Mouse (Mus musculus) stomach, embryonic 16.5 days (tissue): ENCODE results near the gene Prg2. TPM values are rescaled to one million over a fixed set of nuclear protein-coding genes. Genes with fewer than 3 reads are reported as not detected.

ENCODE experiments used
- ATAC-seq: fragments of 200-750 bp; cut with Nextera tagmentation; 2 replicates; pipeline ENCODE4 v1.8.0; 2017; ENCODE audit warnings: moderate number of reproducible peaks, moderate TSS enrichment; ENCODE audit not compliant: insufficient read depth, low FRiP score
- H3K27ac ChIP-seq: fragments of 300-500 bp; sonication (generic); 2 replicates; pipeline ENCODE4 v1.5.1; 2014; ENCODE audit warnings: low read length
- H3K27me3 ChIP-seq: fragments of 300-500 bp; sonication (generic); 2 replicates; pipeline ENCODE4 v1.6.1; 2014; ENCODE audit warnings: low read length, control low read depth, mixed read lengths; ENCODE audit not compliant: control insufficient read depth, insufficient read depth
- H3K36me3 ChIP-seq: fragments of 300-500 bp; sonication (generic); 2 replicates; pipeline ENCODE4 v1.6.1; 2014; ENCODE audit warnings: low read length; ENCODE audit not compliant: control insufficient read depth, insufficient read depth
- H3K4me1 ChIP-seq: fragments of 300-500 bp; sonication (generic); 2 replicates; pipeline ENCODE4 v1.6.1; 2014; ENCODE audit warnings: low read length, control low read depth, mixed read lengths; ENCODE audit not compliant: control insufficient read depth, insufficient read depth
- H3K4me2 ChIP-seq: fragments of 300-500 bp; sonication (generic); 2 replicates; pipeline ENCODE4 v1.6.1; 2014; ENCODE audit warnings: low read depth, low read length, mixed read lengths
- H3K4me3 ChIP-seq: fragments of 300-500 bp; sonication (generic); replicated peaks from 2 replicates; pipeline ENCODE4 v1.5.1; 2014; ENCODE audit warnings: mild to moderate bottlenecking, low read length
- H3K9ac ChIP-seq: fragments of 300-500 bp; sonication (generic); 2 replicates; pipeline ENCODE4 v1.6.1; 2014; ENCODE audit warnings: low read length
- H3K9me3 ChIP-seq: fragments of 300-500 bp; sonication (generic); replicated peaks from 2 replicates; pipeline ENCODE4 v1.6.1; 2016; ENCODE audit warnings: low read length, control low read depth; ENCODE audit not compliant: control insufficient read depth
- WGBS: fragments of 180-500 bp; shearing (Covaris S2); extraction: QIAGEN DNeasy Blood & Tissue Kit; methylation state at CpG from one replicate; pipeline ENCODE4 v1.1.7; 2014; 5-methylcytosine and 5-hydroxymethylcytosine counted together
- polyA plus RNA-seq: library from polyadenylated mRNA; unstranded; fragments of >200 nt; fragmentation: Nextera tagmentation; extraction: Ambion mirVana; gene quantifications from 2 replicates; pipeline ENCODE4 v1.2.1, GENCODE M21; 2015

The Prg2 gene
- polyA plus RNA-seq, 1 experiment from 2014 or later = 2.2 TPM

DNA sequence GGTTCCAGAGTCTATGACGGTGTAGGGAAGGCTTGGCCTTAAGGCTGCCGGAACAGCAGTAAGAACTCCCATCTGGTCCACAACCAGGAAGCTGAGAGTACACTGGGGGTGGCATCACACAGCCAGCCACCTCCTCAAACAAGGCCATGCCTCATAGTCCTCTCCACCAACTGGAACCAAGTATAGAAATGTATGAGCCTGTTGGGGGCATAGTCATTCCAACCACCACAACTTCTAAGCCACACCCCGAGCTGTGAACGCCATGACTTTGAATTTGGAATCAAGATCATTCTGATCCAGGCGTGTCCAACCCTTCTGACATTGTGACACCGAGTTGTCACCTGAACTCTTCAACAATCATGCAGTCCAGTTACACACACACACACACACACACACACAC is 40.5 kb upstream of the Prg2 start:
- peaks cover 20% of the 10 kb centered on the region for H3K4me1 ChIP-seq
- no peak overlapping the region for H3K4me3 ChIP-seq
- no peak overlapping the region for H3K9ac ChIP-seq
- 92% methylated on average over 6 of the region's 6 CpGs for WGBS
- no peak overlapping the region for H3K27ac ChIP-seq
- no peak overlapping the region for H3K4me2 ChIP-seq
- no peaks in the 10 kb centered on the region for H3K27me3 ChIP-seq
- H3K36me3 ChIP-seq = no peaks in the 10 kb centered on the region
- no peak for ATAC-seq
- H3K9me3 ChIP-seq = no peaks in the 10 kb centered on the region

DNA sequence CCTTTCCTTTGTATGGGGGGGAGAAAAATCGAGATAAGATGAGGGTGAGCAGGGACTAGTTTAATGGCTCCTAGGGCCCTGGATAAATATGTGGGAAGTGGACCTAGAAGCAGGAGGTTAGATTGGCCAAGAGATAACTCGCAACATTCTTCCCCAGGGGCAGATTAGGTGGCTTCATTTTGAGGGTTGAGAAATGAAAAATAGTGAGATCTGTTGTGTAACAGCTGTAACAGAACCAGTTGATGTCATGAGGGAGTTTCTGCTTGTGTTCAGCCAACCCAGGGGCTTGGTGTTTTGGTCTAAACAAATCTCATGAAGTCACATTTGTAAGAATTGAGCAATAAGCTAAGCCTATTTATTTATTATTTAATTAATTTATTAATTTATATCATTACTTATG is 38.9 kb upstream of the Prg2 start:
- Histone ChIP-seq H3K9ac (no peak overlapping the region), H3K9me3 (no peaks in the 10 kb centered on the region), H3K27ac (no peak overlapping the region), H3K36me3 (no peaks in the 10 kb centered on the region), H3K4me2 (no peak overlapping the region), H3K4me1 (peaks cover 20% of the 10 kb centered on the region), H3K4me3 (no peak overlapping the region), H3K27me3 (no peaks in the 10 kb centered on the region)
- no peak for ATAC-seq
- WGBS = 78% methylated on average over 2 of the region's 2 CpGs

DNA sequence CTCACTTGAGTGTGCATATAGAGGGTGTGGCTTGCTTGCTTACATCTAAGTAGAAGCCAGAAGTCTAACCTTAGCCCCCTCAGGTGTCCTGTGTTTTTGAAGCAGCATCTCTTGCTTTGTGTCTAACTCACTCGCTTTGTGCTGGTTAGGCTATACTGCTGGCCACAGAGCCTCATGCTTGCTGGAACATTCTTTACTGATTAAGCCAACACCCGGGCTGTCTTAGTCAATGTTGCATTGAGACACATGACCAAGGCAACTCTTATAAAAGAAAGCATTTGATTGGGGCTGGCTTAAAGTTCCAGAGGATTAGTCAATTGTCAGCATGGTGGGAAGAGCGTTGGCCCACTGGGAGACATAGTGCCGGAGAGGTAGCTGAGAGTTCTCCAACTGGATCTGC is 38.5 kb upstream of the Prg2 start:
- Histone ChIP-seq H3K4me2 (no peak overlapping the region), H3K9ac (no peak overlapping the region), H3K4me1 (peaks cover 20% of the 10 kb centered on the region), H3K27me3 (no peaks in the 10 kb centered on the region), H3K36me3 (no peaks in the 10 kb centered on the region), H3K9me3 (no peaks in the 10 kb centered on the region), H3K27ac (no peak overlapping the region), H3K4me3 (no peak overlapping the region)
- WGBS = 93% methylated on average over 4 of the region's 4 CpGs
- ATAC-seq = no peak

DNA sequence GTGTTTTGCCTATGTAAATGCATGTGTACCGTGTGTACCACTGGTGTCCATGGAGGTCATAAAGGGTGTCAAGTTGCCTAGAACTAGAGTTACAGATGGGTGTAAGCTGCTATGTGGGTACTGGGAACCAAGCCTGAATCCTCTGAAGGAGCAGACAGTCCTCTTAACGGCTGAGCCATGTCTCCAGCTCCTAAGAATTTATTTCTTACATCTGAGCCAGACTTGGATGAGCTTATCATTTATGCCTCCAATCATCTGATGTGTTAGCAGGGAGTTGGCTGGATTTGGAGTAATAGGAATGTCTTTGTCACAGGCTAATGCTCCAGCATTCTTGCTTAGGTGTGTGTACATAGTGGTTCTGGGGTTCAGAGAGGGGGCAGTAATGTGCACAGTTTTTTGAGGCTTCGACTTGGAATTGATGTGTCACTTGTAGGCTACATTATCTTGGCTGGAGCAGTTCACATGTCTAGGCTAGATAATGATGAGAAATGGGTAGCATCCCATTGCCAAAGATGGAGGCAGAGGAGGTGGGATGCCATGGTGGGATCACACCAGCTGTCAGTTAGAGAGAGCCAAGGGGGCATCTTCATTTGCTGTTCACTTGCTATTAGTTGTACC is 33.0 kb upstream of the Prg2 start:
- Histone ChIP-seq H3K4me1 (no peaks in the 10 kb centered on the region), H3K4me2 (no peak overlapping the region), H3K27me3 (no peaks in the 10 kb centered on the region), H3K36me3 (0 out of 2 replicates have a peak, but pooled peaks cover 3% of the 10 kb centered on the region), H3K9ac (no peak overlapping the region), H3K27ac (no peak overlapping the region), H3K4me3 (no peak overlapping the region), H3K9me3 (no peaks in the 10 kb centered on the region)
- 81% methylated on average over 3 of the region's 3 CpGs for WGBS
- ATAC-seq = no peak

DNA sequence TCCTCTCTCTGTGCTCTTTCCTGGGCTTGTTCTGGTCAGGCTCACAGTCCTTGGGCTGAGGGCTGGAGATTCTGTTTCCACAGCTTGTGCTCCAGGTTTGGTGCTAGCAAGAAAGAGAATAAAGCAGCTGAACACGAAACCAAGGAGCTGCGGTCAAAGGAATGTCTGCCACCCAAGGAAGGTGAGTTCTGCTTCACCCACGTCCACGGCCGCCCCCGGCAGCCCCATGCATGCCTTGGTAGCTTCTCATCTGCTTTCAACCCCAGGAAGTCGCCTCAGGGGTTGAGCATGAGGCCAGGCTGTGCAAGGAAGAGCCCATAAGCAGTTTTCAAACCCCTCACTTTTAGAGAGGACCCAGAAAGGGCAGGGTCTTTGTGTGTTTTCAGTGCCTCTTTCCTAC is 32.0 kb upstream of the Prg2 start:
- H3K36me3 ChIP-seq = peaks cover 3% of the 10 kb centered on the region; the same call in 1 of the 2 replicates
- no peaks in the 10 kb centered on the region for H3K4me1 ChIP-seq
- WGBS = 83% methylated on average over 7 of the region's 7 CpGs

DNA sequence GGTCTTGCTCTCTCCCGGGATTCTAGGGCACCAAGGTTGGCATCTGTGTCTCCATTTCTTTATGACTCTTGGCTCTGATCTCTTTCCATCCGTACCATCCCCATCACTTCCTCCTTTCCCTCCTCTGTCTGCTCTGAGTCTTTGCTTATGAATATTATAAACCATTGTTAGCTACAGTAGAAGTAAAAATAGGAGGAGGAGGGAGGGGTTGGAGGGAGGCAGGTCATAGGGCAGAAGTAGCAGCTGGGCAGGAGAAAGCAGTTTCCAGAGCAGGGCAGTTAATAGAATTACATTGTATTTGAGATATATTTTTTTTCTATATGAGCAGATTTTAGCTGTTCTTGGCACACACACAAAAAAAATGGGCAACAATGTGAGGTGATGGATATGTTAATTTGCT is 31.5 kb upstream of the Prg2 start:
- Histone ChIP-seq H3K9ac (no peak overlapping the region), H3K27me3 (no peaks in the 10 kb centered on the region), H3K9me3 (no peaks in the 10 kb centered on the region), H3K4me2 (no peak overlapping the region), H3K36me3 (peaks cover 3% of the 10 kb centered on the region; the same call in 1 of the 2 replicates), H3K4me1 (no peaks in the 10 kb centered on the region), H3K27ac (no peak overlapping the region), H3K4me3 (no peak overlapping the region)
- no peak for ATAC-seq
- 70% methylated on average over 2 of the region's 2 CpGs for WGBS

More for the DNA sequence above, 32.0 kb upstream of the Prg2 start:
- H3K4me2 ChIP-seq = no peak overlapping the region
- H3K9ac ChIP-seq = no peak overlapping the region
- H3K27me3 ChIP-seq = no peaks in the 10 kb centered on the region
- no peak overlapping the region for H3K27ac ChIP-seq
- ATAC-seq = no peak
- no peaks in the 10 kb centered on the region for H3K9me3 ChIP-seq
- no peak overlapping the region for H3K4me3 ChIP-seq

DNA sequence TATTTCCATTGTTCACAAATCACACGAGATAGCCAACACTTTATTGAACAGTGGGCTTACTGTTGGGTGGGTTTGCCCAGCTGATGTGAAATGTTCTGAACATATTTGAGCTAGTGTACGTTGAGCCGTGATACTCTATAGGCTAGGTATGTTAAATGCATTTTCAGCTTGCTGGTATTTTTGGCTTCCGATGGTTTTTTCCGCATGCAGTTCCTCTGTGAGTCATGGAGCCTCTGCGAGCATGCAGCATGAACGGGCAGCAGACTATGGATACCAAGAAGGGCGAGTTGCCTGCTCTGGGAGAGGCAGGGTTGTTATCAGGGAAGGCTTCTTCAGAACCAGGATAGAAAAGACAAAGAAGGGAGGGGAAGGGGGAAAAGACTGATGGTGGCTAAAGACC is 29.2 kb upstream of the Prg2 start:
- Histone ChIP-seq H3K36me3 (peaks cover 3% of the 10 kb centered on the region; the same call in 1 of the 2 replicates), H3K27me3 (no peaks in the 10 kb centered on the region), H3K4me2 (no peak overlapping the region), H3K4me1 (no peaks in the 10 kb centered on the region), H3K9ac (no peak overlapping the region), H3K9me3 (no peaks in the 10 kb centered on the region), H3K4me3 (no peak overlapping the region), H3K27ac (no peak overlapping the region)
- 89% methylated on average over 8 of the region's 8 CpGs for WGBS
- ATAC-seq = no peak

DNA sequence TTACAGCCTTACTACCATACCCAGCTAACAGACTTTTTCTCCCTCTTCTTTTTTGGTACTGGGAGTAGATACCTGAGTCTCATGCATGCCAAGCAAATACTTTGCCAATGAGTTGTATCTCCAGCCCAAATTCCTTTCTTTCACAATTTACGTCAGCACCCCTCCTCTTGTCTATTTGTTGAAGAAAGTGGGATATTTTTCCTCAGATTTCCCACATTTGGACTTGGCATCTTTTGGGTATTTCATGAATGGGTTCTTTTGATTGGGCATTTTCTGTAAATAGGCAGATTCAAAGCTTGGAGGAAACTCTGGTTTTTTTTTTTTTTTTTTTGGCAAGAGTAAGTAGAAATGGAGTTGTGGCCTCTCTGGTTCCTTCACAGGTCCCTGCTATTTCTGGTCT is 28.0 kb upstream of the Prg2 start:
- H3K9me3 ChIP-seq = no peaks in the 10 kb centered on the region
- peaks cover 3% of the 10 kb centered on the region; the same call in 1 of the 2 replicates for H3K36me3 ChIP-seq
- ATAC-seq = no peak
- no peaks in the 10 kb centered on the region for H3K4me1 ChIP-seq
- H3K4me3 ChIP-seq = no peak overlapping the region
- 84% methylated on average over 1 of the region's 1 CpGs for WGBS
- no peaks in the 10 kb centered on the region for H3K27me3 ChIP-seq
- no peak overlapping the region for H3K9ac ChIP-seq
- no peak overlapping the region for H3K27ac ChIP-seq
- H3K4me2 ChIP-seq = no peak overlapping the region

DNA sequence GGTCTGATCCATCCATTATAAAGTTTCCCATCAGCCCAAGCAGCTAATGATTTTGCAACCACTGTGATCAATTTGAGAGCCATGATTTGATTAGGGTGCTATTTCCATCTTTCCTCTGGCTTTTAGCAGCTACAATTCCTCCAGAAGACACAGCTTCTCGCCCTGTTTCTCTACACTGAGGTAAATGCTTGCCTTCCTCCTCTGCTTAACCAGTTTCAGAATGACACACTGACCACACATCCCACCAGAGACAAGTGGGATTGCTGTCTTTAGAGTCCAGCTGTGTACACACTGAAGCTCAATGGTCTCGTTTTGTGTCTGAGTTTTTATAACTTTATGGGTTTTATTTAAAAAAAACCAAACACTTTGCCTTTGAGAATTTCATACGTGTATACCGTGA is 27.6 kb upstream of the Prg2 start:
- WGBS = 64% methylated on average over 4 of the region's 4 CpGs
- H3K4me3 ChIP-seq = no peak overlapping the region
- no peaks in the 10 kb centered on the region for H3K27me3 ChIP-seq
- no peaks in the 10 kb centered on the region for H3K4me1 ChIP-seq
- no peak overlapping the region for H3K27ac ChIP-seq
- H3K4me2 ChIP-seq = no peak overlapping the region
- no peak for ATAC-seq
- H3K36me3 ChIP-seq = peaks cover 3% of the 10 kb centered on the region; the same call in 1 of the 2 replicates
- H3K9ac ChIP-seq = no peak overlapping the region
- no peaks in the 10 kb centered on the region for H3K9me3 ChIP-seq
